22 mouse cellular contexts compared by ENCODE assay signal in genomic region chr6:127375144-127375529, GRCm38 (mm10).
DNase-seq lines count a peak whose midpoint lies in the region; ATAC-seq lines count a peak whose summit lies in the region.
"Had no signal": no experiment of that assay in that cellular context is flagged by ENCODE, and none has a peak within 500 bp of the region (broad histone marks: within the 10 kb centered on the region; RNA-seq: fewer than 3 reads in every experiment).

No protein-coding gene starts in this region.

- H3K4me1 ChIP-seq in heart, embryonic 10.5 days, result peaks cover 40% of the 10 kb centered on the region
- H3K4me1 ChIP-seq in heart, embryonic 15.5 days (replicated peaks), result peaks cover 30% of the 10 kb centered on the region
- peaks cover 12% of the 10 kb centered on the region for H3K4me1 ChIP-seq in neural tube, embryonic 15.5 days
- H3K4me1 ChIP-seq in stomach, embryonic 16.5 days (ENCODE audit: control insufficient read depth, insufficient read depth, low read length), result peaks cover 17% of the 10 kb centered on the region
- H3K4me1 ChIP-seq: limb, embryonic 12.5 days had no signal

- no peak for ATAC-seq in heart, embryonic 15.5 days (replicated peaks; ENCODE audit: insufficient number of reproducible peaks, insufficient read depth, low FRiP score, low read depth)
- ATAC-seq in neural tube, embryonic 15.5 days (ENCODE audit: low FRiP score), result no peak
- no peak for ATAC-seq in stomach, embryonic 16.5 days (ENCODE audit: insufficient read depth, low FRiP score)
- ATAC-seq: midbrain, embryonic 15.5 days had no signal

- no peak overlapping the region for H3K9ac ChIP-seq in heart, embryonic 15.5 days
- no peak overlapping the region for H3K9ac ChIP-seq in neural tube, embryonic 15.5 days (replicated peaks)
- no peak overlapping the region for H3K9ac ChIP-seq in stomach, embryonic 16.5 days (ENCODE audit: low read length)
- H3K9ac ChIP-seq: forebrain, embryonic 13.5 days; hindbrain, embryonic 15.5 days; limb, embryonic 12.5 days; liver, embryonic 15.5 days; lung, embryonic 14.5 days; midbrain, embryonic 15.5 days; neural tube, embryonic 13.5 days had no signal

- H3K36me3 ChIP-seq in heart, embryonic 10.5 days, result no peaks in the 10 kb centered on the region
- no peaks in the 10 kb centered on the region for H3K36me3 ChIP-seq in heart, embryonic 15.5 days
- H3K36me3 ChIP-seq in neural tube, embryonic 15.5 days, result no peaks in the 10 kb centered on the region
- H3K36me3 ChIP-seq in stomach, embryonic 16.5 days (ENCODE audit: control insufficient read depth, insufficient read depth, low read length), result no peaks in the 10 kb centered on the region
- H3K36me3 ChIP-seq: G1E; hindbrain, embryonic 10.5 days; hindbrain, embryonic 15.5 days; limb, embryonic 12.5 days; liver, embryonic 15.5 days; midbrain, embryonic 15.5 days; neural tube, embryonic 13.5 days had no signal

- no peak overlapping the region for H3K4me2 ChIP-seq in heart, embryonic 15.5 days
- no peak overlapping the region for H3K4me2 ChIP-seq in neural tube, embryonic 15.5 days
- no peak overlapping the region for H3K4me2 ChIP-seq in stomach, embryonic 16.5 days (ENCODE audit: low read depth, low read length)
- H3K4me2 ChIP-seq: forebrain, embryonic 13.5 days; hindbrain, embryonic 15.5 days; limb, embryonic 12.5 days; liver, embryonic 15.5 days; lung, embryonic 14.5 days; midbrain, embryonic 15.5 days; neural tube, embryonic 13.5 days had no signal

- peak; percentile 69 for DNase-seq in heart, embryonic 10.5 days (ENCODE audit: low spot score)
- DNase-seq in heart, postnatal 10 days, result no peak
- DNase-seq in heart, postnatal 36 days, result no peak
- DNase-seq in neural tube, embryonic 10.5 days (ENCODE audit: extremely low spot score, low spot score), result no peak
- DNase-seq in left cerebral cortex, postnatal 10 days (ENCODE audit: extremely low spot score in 1 of 2, low spot score in 2 of 2), result no peak
- DNase-seq: cerebellum, adult 11 months; kidney, adult 9 months; layer of hippocampus, adult 9-11 months; thymus, postnatal 14 days had no signal

- intact Hi-C loops in heart, postnatal 10 days (cut with DNase I), result loop anchor here (5.0 kb wide), 2 partner anchors 72 to 228 kb away; partner anchors contain the start of gene Parp11
- intact Hi-C loops in heart, postnatal 36 days (cut with DNase I), result no loop called here
- intact Hi-C loops in left cerebral cortex, postnatal 10 days (cut with DNase I), result no loop called here

- no peaks in the 10 kb centered on the region for H3K9me3 ChIP-seq in heart, embryonic 10.5 days
- H3K9me3 ChIP-seq in heart, embryonic 15.5 days (replicated peaks), result no peaks in the 10 kb centered on the region
- no peaks in the 10 kb centered on the region for H3K9me3 ChIP-seq in neural tube, embryonic 15.5 days (replicated peaks)
- H3K9me3 ChIP-seq in stomach, embryonic 16.5 days (replicated peaks; ENCODE audit: control insufficient read depth, low read length), result no peaks in the 10 kb centered on the region
- H3K9me3 ChIP-seq: forebrain, embryonic 13.5 days; G1E; hindbrain, embryonic 10.5 days; hindbrain, embryonic 15.5 days; limb, embryonic 12.5 days; liver, embryonic 15.5 days; midbrain, embryonic 15.5 days; neural tube, embryonic 13.5 days had no signal

- WGBS in heart, embryonic 10.5 days, result 66% methylated on average over 2 of the region's 2 CpGs
- WGBS in heart, embryonic 15.5 days, result 70% methylated on average over 2 of the region's 2 CpGs
- WGBS in neural tube, embryonic 15.5 days, result 88% methylated on average over 2 of the region's 2 CpGs
- 83% methylated on average over 2 of the region's 2 CpGs for WGBS in stomach, embryonic 16.5 days

- H3K4me3 ChIP-seq in heart, embryonic 10.5 days, result no peak overlapping the region
- no peak overlapping the region for H3K4me3 ChIP-seq in heart, embryonic 15.5 days
- H3K4me3 ChIP-seq in neural tube, embryonic 15.5 days (replicated peaks), result no peak overlapping the region
- H3K4me3 ChIP-seq in stomach, embryonic 16.5 days (replicated peaks; ENCODE audit: low read length), result no peak overlapping the region
- H3K4me3 ChIP-seq: forebrain, embryonic 13.5 days; hindbrain, embryonic 10.5 days; hindbrain, embryonic 15.5 days; limb, embryonic 12.5 days; liver, embryonic 15.5 days; midbrain, embryonic 15.5 days; neural tube, embryonic 13.5 days had no signal

- H3K27ac ChIP-seq in heart, embryonic 10.5 days, result peak overlapping the region; percentile 79; the same call in 1 of the 2 replicates
- H3K27ac ChIP-seq in heart, embryonic 15.5 days, result peak overlapping the region; percentile 62; the same call in 1 of the 2 replicates
- 0 out of 2 replicates have a peak overlapping the region, but pooled peaks have one; percentile 5 for H3K27ac ChIP-seq in neural tube, embryonic 15.5 days (replicated peaks)
- peak overlapping the region; percentile 29 for H3K27ac ChIP-seq in stomach, embryonic 16.5 days (ENCODE audit: low read length)
- H3K27ac ChIP-seq: forebrain, embryonic 13.5 days; hindbrain, embryonic 15.5 days; limb, embryonic 12.5 days; liver, embryonic 15.5 days; midbrain, embryonic 15.5 days; neural tube, embryonic 13.5 days had no signal

- no peaks in the 10 kb centered on the region for H3K27me3 ChIP-seq in heart, embryonic 10.5 days (ENCODE audit: insufficient read depth, poor library complexity, severe bottlenecking)
- H3K27me3 ChIP-seq in heart, embryonic 15.5 days, result no peaks in the 10 kb centered on the region
- H3K27me3 ChIP-seq in neural tube, embryonic 15.5 days (replicated peaks), result no peaks in the 10 kb centered on the region
- no peaks in the 10 kb centered on the region for H3K27me3 ChIP-seq in stomach, embryonic 16.5 days (ENCODE audit: control insufficient read depth, insufficient read depth, low read length)
- H3K27me3 ChIP-seq: forebrain, embryonic 13.5 days; hindbrain, embryonic 15.5 days; limb, embryonic 12.5 days; midbrain, embryonic 15.5 days; neural tube, embryonic 13.5 days; Patski had no signal

Comparison
In these comparisons a context has a peak if more than half of its experiments do, and no peak if none do; other contexts are left out.
1. H3K27ac ChIP-seq: peak in every context shown above with its lines; median percentile 79 in heart, embryonic 10.5 days; 62 in heart, embryonic 15.5 days; 29 in stomach, embryonic 16.5 days; 5 in neural tube, embryonic 15.5 days.